11 mouse cellular contexts compared by ENCODE assay signal in the genomic region with DNA sequence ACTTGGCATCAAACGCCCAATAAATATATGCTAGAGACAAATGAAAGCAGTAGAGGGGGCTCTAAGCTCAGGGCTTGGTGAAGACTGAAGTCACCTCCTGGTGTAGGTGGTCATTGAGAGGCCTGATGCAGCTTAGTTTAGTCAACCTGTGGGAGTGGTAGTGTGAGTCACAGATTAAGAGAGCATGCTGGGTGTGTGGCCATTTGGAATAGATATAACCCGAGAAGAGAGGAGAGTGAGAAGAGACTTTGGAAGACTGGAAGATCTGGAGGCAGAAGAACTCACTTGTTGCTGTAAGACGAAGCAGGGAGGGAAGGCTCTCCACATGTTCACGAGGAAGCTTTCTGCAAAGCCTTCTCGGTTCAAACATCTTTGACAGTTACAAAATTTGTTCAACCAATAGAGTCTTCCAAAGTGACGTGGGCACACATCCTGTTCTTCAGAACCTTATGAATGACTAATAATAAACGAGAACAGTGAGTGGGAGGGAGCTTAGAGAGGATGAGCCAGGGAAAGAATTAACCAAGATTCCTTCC.
DNase-seq lines count a peak whose midpoint lies in the region; ATAC-seq lines count a peak whose summit lies in the region.
"Had no signal": no experiment of that assay in that cellular context is flagged by ENCODE, and none has a peak within 500 bp of the region (broad histone marks: within the 10 kb centered on the region; RNA-seq: fewer than 3 reads in every experiment).

No protein-coding gene starts in this region.

- no peak overlapping the region for H3K27ac ChIP-seq in heart, embryonic 12.5 days (ENCODE audit: poor library complexity, severe bottlenecking)
- no peak overlapping the region for H3K27ac ChIP-seq in embryonic facial prominence, embryonic 10.5 days (replicated peaks)
- H3K27ac ChIP-seq: embryonic facial prominence, embryonic 12.5 days; liver, embryonic 15.5 days had no signal

- H3K4me2 ChIP-seq in heart, embryonic 12.5 days, result no peak overlapping the region
- H3K4me2 ChIP-seq: embryonic facial prominence, embryonic 12.5 days; liver, embryonic 15.5 days had no signal

- 65% methylated on average over 7 of the region's 7 CpGs for WGBS in heart, embryonic 12.5 days
- WGBS in embryonic facial prominence, embryonic 10.5 days, result 78% methylated on average over 7 of the region's 7 CpGs

- no peak overlapping the region for H3K9ac ChIP-seq in heart, embryonic 12.5 days
- H3K9ac ChIP-seq: embryonic facial prominence, embryonic 12.5 days; liver, embryonic 15.5 days had no signal

- H3K4me3 ChIP-seq in heart, embryonic 12.5 days, result no peak overlapping the region
- H3K4me3 ChIP-seq in embryonic facial prominence, embryonic 10.5 days, result no peak overlapping the region
- H3K4me3 ChIP-seq: embryonic facial prominence, embryonic 12.5 days; liver, embryonic 15.5 days had no signal

- no peaks in the 10 kb centered on the region for H3K27me3 ChIP-seq in heart, embryonic 12.5 days (replicated peaks)
- H3K27me3 ChIP-seq in embryonic facial prominence, embryonic 10.5 days (replicated peaks; ENCODE audit: low read depth, poor library complexity, severe bottlenecking), result no peaks in the 10 kb centered on the region
- H3K27me3 ChIP-seq: embryonic facial prominence, embryonic 12.5 days; liver, embryonic 15.5 days had no signal

- H3K9me3 ChIP-seq in heart, embryonic 12.5 days (replicated peaks), result no peaks in the 10 kb centered on the region
- H3K9me3 ChIP-seq in embryonic facial prominence, embryonic 10.5 days, result no peaks in the 10 kb centered on the region
- H3K9me3 ChIP-seq: embryonic facial prominence, embryonic 12.5 days; liver, embryonic 15.5 days had no signal

- H3K4me1 ChIP-seq in heart, embryonic 12.5 days (replicated peaks), result no peaks in the 10 kb centered on the region
- H3K4me1 ChIP-seq in embryonic facial prominence, embryonic 10.5 days, result no peaks in the 10 kb centered on the region
- H3K4me1 ChIP-seq: embryonic facial prominence, embryonic 12.5 days; liver, embryonic 15.5 days had no signal

- H3K36me3 ChIP-seq in heart, embryonic 12.5 days, result peaks cover 40% of the 10 kb centered on the region
- H3K36me3 ChIP-seq in embryonic facial prominence, embryonic 10.5 days (replicated peaks), result no peaks in the 10 kb centered on the region
- H3K36me3 ChIP-seq: embryonic facial prominence, embryonic 12.5 days had no signal

- DNase-seq in heart, adult 18-20 months, result peak; percentile 39 to 55
- DNase-seq in lung, postnatal 36 days, result peak; percentile 44
- DNase-seq in lung, postnatal 4 days, result no peak
- peak; percentile 12 for DNase-seq in adipocyte (ENCODE audit: low spot score)
- DNase-seq in embryonic facial prominence, embryonic 10.5 days (ENCODE audit: low spot score), result no peak
- DNase-seq in gastrocnemius, adult 8-10 months (ENCODE audit: low spot score in 2 of 2), result no peak
- DNase-seq: kidney, adult 9 months had no signal

- ATAC-seq in heart, embryonic 12.5 days (ENCODE audit: insufficient number of reproducible peaks, low FRiP score), result no peak
- 0 out of 2 replicates have a peak, but pooled peaks have one; percentile 16 for ATAC-seq in neutrophil, adult 5-6 weeks (ENCODE audit: extremely low read depth, insufficient number of reproducible peaks, low FRiP score, poor library complexity, severe bottlenecking)

Comparison
In these comparisons a context has a peak if more than half of its experiments do, and no peak if none do; other contexts are left out.
1. DNase-seq: peak in heart, adult 18-20 months (2 of 2), lung, postnatal 36 days (single experiment) and adipocyte (single experiment); none in lung, postnatal 4 days (0 of 2), embryonic facial prominence, embryonic 10.5 days (single experiment) and gastrocnemius, adult 8-10 months (0 of 2).